Mouse (Mus musculus) adrenal gland, postnatal 36 days (tissue): ENCODE results near the gene Fnip2. TPM values are rescaled to one million over a fixed set of nuclear protein-coding genes. Genes with fewer than 3 reads are reported as not detected.
"Not testable (repeated sequence)": the region's sequence is repeated elsewhere in the genome, so short reads cannot be mapped to it uniquely, and the experiment has no call there.

Source experiments
- DNase-seq, 2 experiments: peaks; one replicate each; pipeline ENCODE4 v3.0.0; 2021; ENCODE audit warnings: mixed read lengths in 1 of 2
- total RNA-seq, 2 experiments: library from RNA; stranded (reverse); gene quantifications; 2 replicates each; pipeline ENCODE4 v1.2.3; 2021

The Fnip2 gene
- total RNA-seq, 2 experiments from 2014 or later, result 8.2 to 8.6 TPM

- DNase-seq, result no peak
Measured at GRCm38 (mm10) chr3:79474911-79475310, 92.7 kb downstream of the Fnip2 start.

- DNase-seq, result peak in 1 of 2 experiments; percentile 45
Measured at GRCm38 (mm10) chr3:79472362-79472761, 95.2 kb downstream of the Fnip2 start.

- DNase-seq, result no peak
Measured at GRCm38 (mm10) chr3:79469440-79469839, 98.2 kb downstream of the Fnip2 start.

- DNase-seq, result no peak
Measured at GRCm38 (mm10) chr3:79458651-79459275, 108.8 kb downstream of the Fnip2 start.

- DNase-seq, result no peak
Measured at GRCm38 (mm10) chr3:79455761-79456160, 111.8 kb downstream of the Fnip2 start.

- no peak for DNase-seq
Measured at GRCm38 (mm10) chr3:79452696-79453263, 114.8 kb downstream of the Fnip2 start.

- DNase-seq, result no peak
Measured at GRCm38 (mm10) chr3:79449361-79449760, 118.2 kb downstream of the Fnip2 start.

GRCm38 (mm10) chr3:79448421-79448820, 119.2 kb downstream of the Fnip2 start:
- no peak for DNase-seq

- not testable (repeated sequence) for DNase-seq
Measured at GRCm38 (mm10) chr3:79446648-79447047, 120.9 kb downstream of the Fnip2 start.

GRCm38 (mm10) chr3:79446124-79446523, 121.5 kb downstream of the Fnip2 start:
- no peak for DNase-seq

- no peak for DNase-seq
Measured at GRCm38 (mm10) chr3:79445041-79445440, 122.6 kb downstream of the Fnip2 start.

- DNase-seq, result no peak
Measured at GRCm38 (mm10) chr3:79443850-79444249, 123.7 kb downstream of the Fnip2 start.

GRCm38 (mm10) chr3:79440976-79441491, 126.6 kb downstream of the Fnip2 start:
- no peak for DNase-seq

- DNase-seq, result no peak
Measured at GRCm38 (mm10) chr3:79438276-79438675, 129.3 kb downstream of the Fnip2 start.

- no peak for DNase-seq
Measured at GRCm38 (mm10) chr3:79436186-79436585, 131.4 kb downstream of the Fnip2 start.

- no peak for DNase-seq
Measured at GRCm38 (mm10) chr3:79434985-79435384, 132.6 kb downstream of the Fnip2 start.

- DNase-seq, result no peak
Measured at GRCm38 (mm10) chr3:79434436-79434835, 133.2 kb downstream of the Fnip2 start.

GRCm38 (mm10) chr3:79433593-79433992, 134.0 kb downstream of the Fnip2 start:
- DNase-seq, result no peak

- DNase-seq, result no peak
Measured at GRCm38 (mm10) chr3:79425441-79425840, 142.2 kb downstream of the Fnip2 start.

GRCm38 (mm10) chr3:79418921-79419320, 148.7 kb downstream of the Fnip2 start:
- DNase-seq, result no peak

GRCm38 (mm10) chr3:79416944-79417680, 150.5 kb downstream of the Fnip2 start:
- DNase-seq, result no peak

GRCm38 (mm10) chr3:79415929-79416328, 151.7 kb downstream of the Fnip2 start:
- DNase-seq, result no peak

GRCm38 (mm10) chr3:79415081-79415480, 152.5 kb downstream of the Fnip2 start:
- DNase-seq, result no peak
